Mouse (Mus musculus) thymus, postnatal 4 days (tissue): ENCODE results near the gene Atp9a.

ENCODE experiments used
- DNase-seq: peaks from one replicate; pipeline ENCODE4 v3.0.0; 2021

Atp9a gene

GRCm38 (mm10) chr2:168593004-168593403, 149.2 kb downstream of the Atp9a start:
- peak; percentile 49 for DNase-seq

GRCm38 (mm10) chr2:168591076-168591475, 151.1 kb downstream of the Atp9a start:
- DNase-seq, result no peak

DNA sequence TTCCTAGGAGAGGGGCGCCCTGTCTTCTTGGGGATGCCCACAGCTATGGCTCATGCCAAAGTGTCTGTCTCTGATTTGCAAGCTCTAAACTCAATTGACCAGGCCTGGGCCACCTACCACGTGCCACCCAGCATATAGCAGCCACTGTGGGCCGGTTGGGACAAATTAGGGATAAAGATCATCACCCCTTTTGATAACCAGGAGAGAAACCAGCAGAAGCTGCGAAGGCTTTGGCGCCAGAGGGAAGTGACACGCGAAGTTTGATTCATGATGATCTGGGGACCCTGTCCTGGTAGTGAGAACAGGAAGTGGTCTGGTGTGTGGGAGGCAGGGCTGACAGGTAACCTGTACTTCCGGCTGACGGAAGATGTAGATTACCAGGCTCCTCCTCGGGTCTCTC, 151.7 kb downstream of the Atp9a start:
- DNase-seq, result peak; percentile 55

GRCm38 (mm10) chr2:168590168-168590551, 152.0 kb downstream of the Atp9a start:
- DNase-seq, result peak; percentile 91

DNA sequence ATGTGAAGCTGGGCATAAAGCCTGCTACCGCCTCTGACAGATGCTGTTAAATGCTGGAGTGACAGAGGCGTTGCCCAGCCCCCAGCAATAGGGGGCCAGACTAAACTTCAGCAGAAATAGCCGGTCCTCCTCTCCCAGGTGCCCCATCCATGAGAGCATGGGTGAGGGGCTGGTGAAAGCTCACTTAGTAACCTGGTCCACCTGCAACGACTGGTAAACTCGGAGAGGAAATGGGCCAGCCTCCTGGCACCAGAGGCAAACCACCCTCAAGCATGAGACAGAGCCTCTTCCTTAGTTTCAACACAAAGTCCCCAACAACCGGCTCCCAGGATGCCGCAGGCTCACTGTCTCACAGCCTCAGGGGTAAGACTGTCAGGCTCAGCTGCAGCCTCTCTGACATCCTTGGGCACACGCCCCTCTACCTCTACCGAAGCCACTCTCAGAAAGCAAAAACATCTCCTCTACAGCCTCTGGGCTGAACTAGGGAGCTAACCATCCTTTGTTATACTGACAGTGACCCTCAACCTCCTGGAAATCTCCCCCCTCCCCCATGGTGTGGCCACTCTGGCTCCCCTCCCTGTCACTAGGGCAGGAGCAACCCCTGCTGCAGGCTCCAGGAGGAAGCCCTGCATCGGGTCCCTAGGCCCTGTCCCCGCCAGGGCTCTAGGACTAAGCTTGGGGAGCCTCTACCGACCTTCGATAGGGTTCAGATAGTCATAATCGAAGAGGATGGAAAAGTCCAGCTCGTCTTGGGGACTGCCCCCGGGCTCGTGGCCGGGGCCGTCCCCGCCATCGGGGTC, 152.6 kb downstream of the Atp9a start:
- DNase-seq, result peak; percentile 70

- DNase-seq, result peak; percentile 50
These were observed 153.4 kb downstream of the Atp9a start for GRCm38 (mm10) chr2:168588591-168589367.

- no peak for DNase-seq
These were observed 155.1 kb downstream of the Atp9a start for GRCm38 (mm10) chr2:168587159-168587558.

DNA sequence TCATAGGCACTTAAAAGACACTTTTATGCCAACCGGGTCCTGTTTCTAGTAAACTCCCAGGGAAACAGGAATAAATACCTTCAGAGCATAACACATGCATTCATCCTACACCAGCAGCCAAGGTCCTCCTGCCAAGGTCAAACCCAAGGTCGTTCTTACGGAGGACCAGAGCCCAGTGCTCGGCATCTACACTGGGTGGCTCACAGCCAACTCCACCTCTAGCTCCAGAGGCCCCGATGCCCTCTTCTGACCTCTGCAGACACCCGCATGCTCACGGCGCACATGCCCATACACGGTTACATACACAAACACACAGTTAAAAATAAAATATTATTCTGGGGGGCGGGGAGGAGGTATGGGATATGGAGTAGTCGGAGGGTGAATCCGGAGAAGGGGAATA, 155.7 kb downstream of the Atp9a start:
- no peak for DNase-seq

GRCm38 (mm10) chr2:168584857-168585256, 157.4 kb downstream of the Atp9a start:
- no peak for DNase-seq
